Mouse (Mus musculus): ENCODE data around the gene D230025D16Rik. TPM values are rescaled to one million over a fixed set of nuclear protein-coding genes. Genes with fewer than 3 reads are reported as not detected.

Gene D230025D16Rik
- total and polyA plus RNA-seq, 2 experiments from 2014 or later: 24.6 to 36.7 TPM

DNA sequence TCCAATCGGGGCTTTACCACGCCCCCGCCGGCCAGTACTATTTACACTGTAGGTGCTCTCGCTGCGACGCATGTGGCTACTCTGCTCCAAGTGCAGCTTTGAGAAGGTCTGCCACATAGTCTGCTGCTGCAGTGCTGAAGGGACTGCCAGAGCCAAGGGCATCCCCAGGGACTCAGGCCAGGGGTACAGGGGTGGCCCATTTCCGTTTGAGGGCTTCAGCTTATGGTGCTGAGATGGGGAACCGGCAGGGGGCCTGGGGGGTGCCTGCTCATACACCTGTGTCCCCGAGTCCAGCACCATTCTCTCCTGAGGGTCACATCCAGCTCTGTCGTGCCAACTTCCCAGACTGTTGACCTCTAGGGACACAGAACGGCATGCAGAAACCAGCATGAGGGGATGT is 60.6 kb downstream of the D230025D16Rik start:
- H3K4me2 ChIP-seq (ENCODE audit: low read depth, low read length, poor library complexity, severe bottlenecking): no peak overlapping the region
- H3K4me1 ChIP-seq (ENCODE audit: insufficient read depth, low read length): peaks cover 13% of the 10 kb centered on the region
- no peak for TF ChIP-seq CTCF (IDR thresholded peaks at IDR 0.05)
- ATAC-seq (ENCODE audit: low FRiP score) (no peak), DNase-seq (ENCODE audit: low spot score) (no peak)
- H3K4me3 ChIP-seq (ENCODE audit: low read depth, low read length): no peak overlapping the region
- no peak overlapping the region for H3K27ac ChIP-seq (ENCODE audit: low read depth, low read length)
- 51% methylated on average over 12 of the region's 12 CpGs for WGBS
- peaks cover 28% of the 10 kb centered on the region for H3K36me3 ChIP-seq (ENCODE audit: insufficient read depth, low read length)
- no peaks in the 10 kb centered on the region for H3K9me3 ChIP-seq (ENCODE audit: low read length)
- H3K27me3 ChIP-seq (ENCODE audit: insufficient read depth, low read length): no peaks in the 10 kb centered on the region
- H3K9ac ChIP-seq (replicated peaks; ENCODE audit: low read length, poor library complexity, severe bottlenecking): no peak overlapping the region

DNA sequence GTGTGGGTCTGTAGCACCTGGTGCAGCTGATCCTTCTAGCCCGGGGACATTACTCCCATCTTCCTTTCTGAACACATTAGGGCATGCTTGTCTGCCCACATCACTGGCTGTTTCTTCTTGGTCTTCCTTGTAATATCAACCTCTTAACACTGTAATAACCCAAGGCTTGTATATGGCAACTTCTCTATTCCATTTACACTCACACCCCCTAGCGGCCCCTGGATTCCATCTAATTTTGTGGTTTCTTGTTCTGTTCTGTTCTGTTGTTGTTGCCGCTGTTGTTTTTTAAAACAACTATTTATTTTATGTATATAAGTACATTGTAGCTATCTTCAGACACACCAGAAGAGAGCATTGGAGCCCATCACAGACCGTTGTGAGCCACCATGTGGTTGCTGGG is 62.0 kb downstream of the D230025D16Rik start:
- TF ChIP-seq CTCF (IDR thresholded peaks at IDR 0.05): 0 out of 2 replicates have a peak, but pooled peaks have one; percentile 3
- no peak for ATAC-seq (ENCODE audit: low FRiP score)
- H3K9me3 ChIP-seq (ENCODE audit: low read length): no peaks in the 10 kb centered on the region
- no peak overlapping the region for H3K27ac ChIP-seq (ENCODE audit: low read depth, low read length)
- no peak overlapping the region for H3K9ac ChIP-seq (replicated peaks; ENCODE audit: low read length, poor library complexity, severe bottlenecking)
- peaks cover 13% of the 10 kb centered on the region for H3K4me1 ChIP-seq (ENCODE audit: insufficient read depth, low read length)
- peak overlapping the region; percentile 50; the same call in 1 of the 2 replicates for H3K4me2 ChIP-seq (ENCODE audit: low read depth, low read length, poor library complexity, severe bottlenecking)
- no peak for DNase-seq (ENCODE audit: low spot score)
- H3K4me3 ChIP-seq (ENCODE audit: low read depth, low read length): no peak overlapping the region
- H3K36me3 ChIP-seq (ENCODE audit: insufficient read depth, low read length): peaks cover 20% of the 10 kb centered on the region
- H3K27me3 ChIP-seq (ENCODE audit: insufficient read depth, low read length): no peaks in the 10 kb centered on the region
- 87% methylated on average over 4 of the region's 4 CpGs for WGBS

DNA sequence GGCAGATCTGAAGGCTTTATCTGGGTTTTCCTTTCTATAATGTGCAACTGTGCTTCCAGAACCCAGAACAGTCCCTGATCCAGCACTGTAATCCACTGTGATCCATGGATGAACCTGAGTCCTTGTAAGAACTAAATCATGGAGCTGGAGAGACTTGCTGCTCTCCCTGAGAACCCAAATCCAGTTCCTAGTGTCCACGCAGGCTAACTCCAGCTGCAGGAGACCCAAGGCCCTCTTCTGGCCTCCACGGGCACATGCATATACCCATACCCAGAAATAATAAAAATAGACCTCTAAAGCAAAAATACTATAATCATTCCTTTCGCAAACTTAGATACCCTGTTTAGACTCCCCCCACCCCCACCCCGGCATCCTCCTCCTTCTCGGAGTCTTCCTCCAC is 63.3 kb downstream of the D230025D16Rik start:
- peaks cover 13% of the 10 kb centered on the region for H3K4me1 ChIP-seq (ENCODE audit: insufficient read depth, low read length)
- peak overlapping the region; percentile 50 for H3K4me2 ChIP-seq (ENCODE audit: low read depth, low read length, poor library complexity, severe bottlenecking)
- ATAC-seq (ENCODE audit: low FRiP score): no peak
- no peak for DNase-seq (ENCODE audit: low spot score)
- H3K27ac ChIP-seq (ENCODE audit: low read depth, low read length): peak overlapping the region; percentile 92
- 77% methylated on average over 5 of the region's 5 CpGs for WGBS
- TF ChIP-seq CTCF (IDR thresholded peaks at IDR 0.05): peak; percentile 28
- peaks cover 7% of the 10 kb centered on the region; the same call in 1 of the 2 replicates for H3K36me3 ChIP-seq (ENCODE audit: insufficient read depth, low read length)
- no peaks in the 10 kb centered on the region for H3K9me3 ChIP-seq (ENCODE audit: low read length)
- H3K4me3 ChIP-seq (ENCODE audit: low read depth, low read length): peak overlapping the region; percentile 50
- no peaks in the 10 kb centered on the region for H3K27me3 ChIP-seq (ENCODE audit: insufficient read depth, low read length)
- peak overlapping the region; percentile 75; the same call in 1 of the 2 replicates for H3K9ac ChIP-seq (replicated peaks; ENCODE audit: low read length, poor library complexity, severe bottlenecking)

- Histone ChIP-seq H3K36me3 (ENCODE audit: insufficient read depth, low read length) (0 out of 2 replicates have a peak, but pooled peaks cover 4% of the 10 kb centered on the region), H3K27ac (ENCODE audit: low read depth, low read length) (peak overlapping the region; percentile 92), H3K9ac (replicated peaks; ENCODE audit: low read length, poor library complexity, severe bottlenecking) (peak overlapping the region; percentile 75), H3K4me2 (ENCODE audit: low read depth, low read length, poor library complexity, severe bottlenecking) (peak overlapping the region; percentile 50), H3K4me3 (ENCODE audit: low read depth, low read length) (peak overlapping the region; percentile 50), H3K27me3 (ENCODE audit: insufficient read depth, low read length) (no peaks in the 10 kb centered on the region), H3K9me3 (ENCODE audit: low read length) (no peaks in the 10 kb centered on the region), H3K4me1 (ENCODE audit: insufficient read depth, low read length) (peaks cover 13% of the 10 kb centered on the region)
- WGBS: under 1% methylated on average over 53 of the region's 53 CpGs
- peak; percentile 61 for TF ChIP-seq CTCF (IDR thresholded peaks at IDR 0.05)
- DNase-seq (ENCODE audit: low spot score) (peak; percentile 98), ATAC-seq (ENCODE audit: low FRiP score) (peak; percentile 91)
Observed at GRCm38 (mm10) chr8:105288958-105289732, 64.2 kb downstream of the D230025D16Rik start.

DNA sequence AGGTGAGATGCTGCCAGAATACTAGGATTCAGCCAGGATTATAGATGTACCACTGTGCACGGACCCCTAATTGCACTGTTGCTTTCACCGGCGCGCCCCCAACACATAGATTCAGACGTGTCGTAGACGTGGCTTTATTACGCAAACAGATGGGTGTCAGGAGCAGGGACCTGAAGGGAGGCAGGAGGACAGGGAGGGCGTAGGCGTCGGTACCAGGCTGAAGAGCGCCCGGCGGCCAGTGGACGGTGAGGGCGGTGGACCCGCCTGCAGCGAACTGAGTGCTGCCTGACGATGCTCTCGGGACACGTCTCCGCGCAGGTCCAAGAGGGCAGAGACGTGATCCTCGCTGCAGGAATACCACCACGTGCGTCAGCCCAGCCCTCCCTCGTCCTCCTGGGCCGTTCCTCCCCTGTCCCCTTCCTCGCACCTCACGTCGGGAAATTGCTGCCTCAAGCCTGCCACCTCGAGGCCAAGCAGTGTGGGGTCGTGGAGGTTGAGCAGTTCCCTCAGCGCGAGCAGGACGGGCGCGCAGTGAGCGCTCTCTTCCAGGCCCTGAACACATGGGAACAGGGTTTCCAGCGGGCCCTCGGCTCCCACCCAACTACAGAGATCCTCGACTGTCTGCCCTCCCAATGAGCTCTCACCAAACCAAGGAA is 65.0 kb downstream of the D230025D16Rik start, which contains the start of gene 4931428F04Rik:
4931428F04Rik (minus strand) TSS at position 60 of the 656 bp plus-strand sequence.
- peak; percentile 75 for TF ChIP-seq CTCF (IDR thresholded peaks at IDR 0.05)
- under 1% methylated on average over 42 of the region's 43 CpGs for WGBS

More for the DNA sequence above, 65.0 kb downstream of the D230025D16Rik start, which contains the start of gene 4931428F04Rik:
- Histone ChIP-seq H3K9me3 (ENCODE audit: low read length) (no peaks in the 10 kb centered on the region), H3K4me1 (ENCODE audit: insufficient read depth, low read length) (peaks cover 13% of the 10 kb centered on the region), H3K4me2 (ENCODE audit: low read depth, low read length, poor library complexity, severe bottlenecking) (peak within 1 kb of the TSS; percentile 50), H3K9ac (replicated peaks; ENCODE audit: low read length, poor library complexity, severe bottlenecking) (peak within 1 kb of the TSS; percentile 75), H3K27ac (ENCODE audit: low read depth, low read length) (peak within 1 kb of the TSS; percentile 92), H3K27me3 (ENCODE audit: insufficient read depth, low read length) (no peaks in the 10 kb centered on the region), H3K36me3 (ENCODE audit: insufficient read depth, low read length) (0 out of 2 replicates have a peak, but pooled peaks cover 4% of the 10 kb centered on the region), H3K4me3 (ENCODE audit: low read depth, low read length) (peak within 1 kb of the TSS; percentile 50)
- ATAC-seq (ENCODE audit: low FRiP score) (peak; percentile 62), DNase-seq (ENCODE audit: low spot score) (peak; percentile 59)
